Mouse (Mus musculus): ENCODE data around the gene Il1r1.
"Not testable (repeated sequence)": the region's sequence is repeated elsewhere in the genome, so short reads cannot be mapped to it uniquely, and the experiment has no call there.

Il1r1 gene

GRCm38 (mm10) chr1:40271486-40272055 is 46.7 kb downstream of the Il1r1 start:
- DNase-seq (ENCODE audit: low spot score) = no peak

DNA sequence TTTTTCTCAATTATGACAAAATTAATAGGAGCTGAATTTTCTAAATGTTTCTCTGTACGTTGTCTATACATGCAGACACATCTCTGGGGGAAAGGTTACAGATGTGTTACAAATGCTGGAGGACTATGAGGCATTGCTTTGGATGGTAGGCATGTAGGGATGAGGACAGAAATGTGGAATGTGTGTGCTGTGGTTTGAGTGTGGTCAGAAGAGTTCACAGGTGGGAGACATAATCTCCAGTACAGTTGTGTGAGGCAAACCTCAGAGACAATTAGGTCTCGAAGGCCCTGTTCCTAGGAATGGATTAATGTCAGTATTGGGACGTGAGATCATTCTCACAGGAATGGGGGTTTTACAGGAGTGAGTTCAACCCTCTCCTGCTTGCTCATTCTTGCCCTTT is 47.3 kb downstream of the Il1r1 start:
- no peak for DNase-seq (ENCODE audit: low spot score)

DNA sequence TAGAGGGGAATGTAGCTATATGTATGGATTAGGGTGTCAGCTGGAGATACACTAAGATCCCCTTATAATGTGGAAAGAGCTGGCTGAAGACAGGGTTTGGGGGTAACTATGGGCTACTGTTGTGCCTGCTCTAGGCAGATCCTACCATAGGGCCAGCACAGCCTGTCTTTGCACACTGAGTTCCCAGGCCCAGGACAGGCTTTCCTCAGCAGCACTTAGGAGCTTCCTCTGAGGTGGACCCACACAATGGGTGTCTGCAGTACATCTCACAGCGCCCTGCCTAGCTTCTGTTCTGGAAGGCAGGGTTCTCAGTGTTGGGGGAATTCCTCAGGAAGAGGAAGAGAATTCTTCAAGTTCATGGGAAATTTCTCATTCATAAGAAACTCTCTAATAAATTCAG is 48.6 kb downstream of the Il1r1 start:
- DNase-seq (ENCODE audit: low spot score) = no peak

- DNase-seq (ENCODE audit: low spot score) = no peak
Observed at GRCm38 (mm10) chr1:40275285-40276013, 50.6 kb downstream of the Il1r1 start.

DNA sequence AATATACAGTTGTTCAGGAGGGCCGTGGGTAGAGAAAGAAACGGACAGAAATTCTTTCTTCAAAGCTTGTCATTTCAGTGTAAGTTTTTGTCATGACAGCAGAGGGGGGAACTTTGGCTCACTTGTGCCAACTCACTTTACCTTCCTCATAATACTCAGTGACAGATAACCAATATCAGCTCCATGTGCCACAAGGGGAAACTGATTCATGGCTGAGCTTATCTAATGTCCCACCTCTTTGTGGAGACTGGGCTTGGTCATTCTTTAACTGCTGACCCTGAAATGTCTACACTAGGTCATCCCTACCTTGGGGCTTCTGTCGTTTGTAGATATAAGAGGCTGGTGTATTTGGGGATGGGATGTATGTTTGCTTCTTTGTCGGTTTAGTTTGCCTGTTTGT is 53.1 kb downstream of the Il1r1 start:
- DNase-seq (ENCODE audit: low spot score) = no peak

DNA sequence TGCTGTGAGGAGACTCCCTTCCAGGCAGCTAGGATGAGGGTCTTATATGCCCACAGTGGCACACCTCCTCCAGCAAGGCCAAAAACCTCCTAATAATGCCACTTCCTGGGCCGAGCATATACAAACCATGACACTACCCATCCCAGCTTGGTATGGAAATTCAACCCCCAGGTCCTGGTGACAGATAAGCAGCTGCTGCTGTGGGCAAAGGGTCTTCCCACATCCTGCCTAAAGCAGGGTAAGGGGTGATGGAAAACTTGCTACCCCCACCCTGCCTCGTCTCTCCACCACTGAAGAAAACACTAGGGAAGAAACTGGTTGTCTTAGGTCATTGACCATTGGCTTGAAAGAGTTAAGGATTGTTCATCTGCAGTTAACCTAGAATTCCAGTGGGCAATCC is 53.8 kb downstream of the Il1r1 start:
- DNase-seq (ENCODE audit: low spot score) = no peak

- no peak for DNase-seq (ENCODE audit: low spot score)
Observed at GRCm38 (mm10) chr1:40279182-40279743, 54.4 kb downstream of the Il1r1 start.

- DNase-seq (ENCODE audit: low spot score) = no peak
Observed at GRCm38 (mm10) chr1:40281950-40282349, 57.1 kb downstream of the Il1r1 start.

- no peak for DNase-seq (ENCODE audit: low spot score)
Observed at GRCm38 (mm10) chr1:40282394-40282793, 57.5 kb downstream of the Il1r1 start.

DNA sequence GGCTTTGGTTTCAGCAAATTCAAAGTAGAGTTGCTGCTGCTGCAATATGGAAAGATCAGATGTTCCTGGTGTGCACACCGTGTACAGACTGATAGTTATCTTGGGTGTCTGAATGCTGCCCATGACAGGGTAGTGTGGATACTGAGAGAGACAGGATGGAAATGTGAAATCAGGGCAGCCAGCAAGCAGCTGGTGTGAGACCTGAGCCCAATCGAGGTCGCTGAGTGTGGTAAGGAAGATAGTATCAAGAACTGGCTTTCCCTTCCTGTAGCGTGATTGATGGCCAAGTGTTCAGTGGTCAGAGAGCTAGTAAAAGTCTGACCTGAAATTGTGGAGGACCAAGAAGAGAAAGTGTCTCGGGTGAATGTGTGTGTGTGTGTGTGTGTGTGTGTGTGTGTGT is 59.1 kb downstream of the Il1r1 start:
- DNase-seq (ENCODE audit: low spot score) = no peak

DNA sequence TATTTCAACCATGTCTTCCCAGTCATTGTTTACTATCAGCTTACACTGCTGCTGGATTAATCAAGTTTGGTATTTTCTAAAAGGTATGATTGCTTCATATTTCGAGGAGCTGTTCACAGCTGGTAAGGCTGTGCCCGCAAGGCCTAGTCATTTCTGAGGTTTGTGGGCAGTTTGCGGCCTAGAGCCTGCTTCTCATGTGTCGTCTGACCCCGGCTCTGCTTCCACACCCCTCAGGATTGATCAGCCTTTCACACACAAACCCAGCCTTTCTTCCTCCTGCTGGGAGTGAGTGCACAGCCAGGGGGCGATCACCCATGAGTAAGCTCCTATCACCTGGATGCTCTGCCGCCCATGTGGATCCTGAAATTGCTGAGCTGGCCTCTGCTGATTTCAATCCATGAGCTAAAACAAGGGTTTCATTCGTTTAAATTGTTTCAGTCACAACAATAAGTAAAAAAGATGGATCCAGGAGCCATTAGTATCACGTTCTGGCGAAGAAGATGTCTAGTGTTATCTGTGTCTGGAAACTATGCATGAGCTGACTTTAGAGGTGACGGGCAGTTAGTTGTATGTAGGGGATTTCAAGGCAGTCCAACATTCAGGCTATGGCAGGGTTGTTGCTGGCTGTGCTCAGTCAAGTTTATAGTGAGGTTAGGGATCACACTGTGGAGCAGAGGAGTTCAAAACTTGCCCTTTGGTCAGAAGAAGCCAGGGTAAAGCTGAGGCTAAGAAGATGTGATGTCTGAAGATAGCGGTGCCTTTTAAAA is 65.8 kb downstream of the Il1r1 start:
- DNase-seq (ENCODE audit: low spot score) = no peak

GRCm38 (mm10) chr1:40292231-40292630 is 67.4 kb downstream of the Il1r1 start:
- no peak for DNase-seq (ENCODE audit: low spot score)

DNA sequence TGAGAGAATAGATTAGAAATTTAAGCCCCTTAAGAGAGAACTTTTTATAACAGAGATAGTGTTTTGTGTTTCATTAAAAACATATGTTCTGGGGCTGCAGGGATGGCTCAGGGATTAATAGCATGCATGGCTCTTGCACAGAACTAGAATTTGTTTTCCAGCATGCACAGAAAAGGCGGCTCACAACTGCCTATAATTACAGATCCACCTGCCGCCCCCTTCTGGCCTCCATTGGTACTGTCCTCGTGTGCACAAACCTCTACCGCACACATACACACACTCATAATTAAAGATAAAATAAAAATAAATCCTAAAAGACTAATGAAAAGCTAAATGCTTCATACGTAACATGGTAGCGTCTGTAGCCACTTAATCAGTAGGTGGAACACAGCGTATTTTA is 69.0 kb downstream of the Il1r1 start:
- no peak for DNase-seq (ENCODE audit: low spot score)

- no peak for DNase-seq (ENCODE audit: low spot score)
Observed at GRCm38 (mm10) chr1:40294824-40295223, 69.9 kb downstream of the Il1r1 start.

DNA sequence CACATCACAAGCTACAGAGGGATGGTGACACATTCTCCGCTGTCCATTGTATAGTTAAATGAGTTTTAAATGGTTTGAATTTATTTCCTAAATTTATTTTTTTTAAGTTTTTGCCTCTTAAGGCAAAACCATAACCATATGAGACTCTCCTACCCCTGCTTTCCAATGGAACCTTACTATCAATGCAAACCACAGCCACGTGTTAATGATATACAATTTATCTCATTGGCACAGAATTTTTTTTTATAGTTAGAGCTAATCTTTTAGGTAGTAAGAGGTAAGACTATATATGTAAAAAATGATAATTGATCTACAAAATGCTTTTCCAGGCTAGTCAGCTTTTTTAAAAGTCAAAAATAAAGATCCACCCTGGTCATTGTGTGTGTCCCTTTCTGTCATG is 73.2 kb downstream of the Il1r1 start:
- DNase-seq (ENCODE audit: low spot score) = no peak

- no peak for DNase-seq (ENCODE audit: low spot score)
Observed at GRCm38 (mm10) chr1:40303179-40303866, 78.4 kb downstream of the Il1r1 start.

GRCm38 (mm10) chr1:40304321-40304720 is 79.4 kb downstream of the Il1r1 start:
- not testable (repeated sequence) for DNase-seq (ENCODE audit: low spot score)

DNA sequence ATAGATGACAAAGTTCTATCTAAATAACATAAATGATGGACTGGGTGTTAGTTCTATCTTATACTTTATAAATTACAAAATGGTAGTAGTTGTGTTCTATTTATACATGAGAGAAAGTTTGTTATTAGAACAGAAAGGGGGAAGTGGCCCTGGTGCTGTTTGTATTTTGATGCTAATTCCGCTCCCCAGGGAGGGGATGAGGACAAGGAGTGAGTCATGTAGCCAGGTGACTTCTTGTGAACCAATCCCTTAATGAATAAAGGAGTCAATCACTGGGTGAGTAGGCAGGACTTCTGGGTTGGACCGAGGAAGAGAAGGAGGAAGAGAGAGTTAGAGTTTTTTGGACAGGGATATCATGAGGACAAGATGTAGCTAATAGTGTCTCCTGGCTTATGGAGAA is 81.2 kb downstream of the Il1r1 start:
- no peak for DNase-seq (ENCODE audit: low spot score)

DNA sequence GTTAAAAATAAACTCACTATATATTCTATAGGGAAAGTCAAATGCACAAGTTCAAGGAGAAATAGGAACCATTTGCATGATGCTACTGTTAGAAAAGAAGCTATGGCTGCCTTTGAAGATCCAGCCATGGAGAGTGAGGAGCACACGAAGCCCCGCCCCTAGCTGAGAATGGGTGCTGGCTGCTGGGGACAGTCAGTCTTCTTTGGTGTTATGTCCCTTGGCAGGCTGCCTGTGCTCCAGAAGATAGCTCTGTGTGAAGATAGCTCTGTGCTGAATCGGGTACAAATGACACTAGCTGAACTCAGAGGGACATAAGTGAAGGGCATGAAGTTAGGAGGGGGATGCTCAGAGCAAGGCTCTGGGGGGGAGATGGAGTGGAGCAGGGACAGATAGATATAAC is 86.2 kb downstream of the Il1r1 start:
- peak; percentile 54 for DNase-seq (ENCODE audit: low spot score)

DNA sequence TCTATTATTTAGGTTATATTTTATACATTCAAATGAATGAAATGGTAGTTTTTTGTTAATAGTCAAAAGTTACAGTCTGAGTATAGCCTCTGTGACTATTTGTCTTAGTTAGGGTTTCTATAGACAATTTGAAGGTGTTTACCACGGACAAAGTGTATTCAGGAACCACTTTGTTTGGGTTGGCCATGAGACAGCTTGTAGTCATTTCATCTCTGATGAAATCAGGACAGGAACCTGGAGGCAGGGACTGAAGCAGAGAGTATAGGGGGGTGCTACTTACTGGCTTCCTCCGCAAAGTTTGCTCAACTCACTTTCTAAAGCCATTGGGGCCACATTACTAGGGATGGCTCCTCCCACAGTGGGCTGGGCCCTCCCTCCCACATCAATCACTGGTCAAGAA is 86.7 kb downstream of the Il1r1 start:
- no peak for DNase-seq (ENCODE audit: low spot score)

GRCm38 (mm10) chr1:40314016-40314415 is 89.1 kb downstream of the Il1r1 start:
- no peak for DNase-seq (ENCODE audit: low spot score)

GRCm38 (mm10) chr1:40317657-40318056 is 92.8 kb downstream of the Il1r1 start:
- no peak for DNase-seq (ENCODE audit: low spot score)

Data from testis, postnatal 10 days (tissue).